Mouse (Mus musculus): Measurements from ENCODE around the gene Ncoa1.
"Not testable (repeated sequence)": the region's sequence is repeated elsewhere in the genome, so short reads cannot be mapped to it uniquely, and the experiment has no call there.

The Ncoa1 gene

DNA sequence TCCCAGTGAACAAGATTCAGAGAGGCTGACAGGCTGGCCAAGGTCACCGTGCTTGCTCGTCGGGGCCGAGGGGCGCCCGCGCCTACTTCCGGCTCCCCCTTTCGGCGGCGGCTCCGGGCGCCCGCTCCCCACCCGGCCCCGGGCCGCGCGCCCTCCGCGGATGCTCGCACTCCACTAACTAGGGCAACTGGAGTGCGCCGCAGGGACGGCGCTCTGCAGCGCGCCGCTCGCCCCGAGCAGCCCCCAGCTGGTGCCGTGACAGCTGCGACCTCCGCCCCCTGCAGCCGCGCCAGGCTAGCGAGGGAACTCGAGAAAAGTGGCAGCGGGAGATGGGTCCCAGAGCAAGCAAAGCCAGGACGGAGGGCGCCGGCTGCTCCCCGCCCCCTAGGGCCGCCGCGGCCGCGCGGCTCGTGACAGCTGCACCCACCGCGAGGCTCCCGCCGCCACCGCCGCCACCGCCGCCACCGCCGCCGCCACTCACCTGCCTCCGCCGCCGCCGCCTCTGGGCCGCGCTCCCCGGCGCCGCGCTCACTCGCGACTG is 621 bp downstream of the Ncoa1 start:
- peak; percentile 75 to 76 for DNase-seq (ENCODE audit: low spot score in 2 of 2)

DNA sequence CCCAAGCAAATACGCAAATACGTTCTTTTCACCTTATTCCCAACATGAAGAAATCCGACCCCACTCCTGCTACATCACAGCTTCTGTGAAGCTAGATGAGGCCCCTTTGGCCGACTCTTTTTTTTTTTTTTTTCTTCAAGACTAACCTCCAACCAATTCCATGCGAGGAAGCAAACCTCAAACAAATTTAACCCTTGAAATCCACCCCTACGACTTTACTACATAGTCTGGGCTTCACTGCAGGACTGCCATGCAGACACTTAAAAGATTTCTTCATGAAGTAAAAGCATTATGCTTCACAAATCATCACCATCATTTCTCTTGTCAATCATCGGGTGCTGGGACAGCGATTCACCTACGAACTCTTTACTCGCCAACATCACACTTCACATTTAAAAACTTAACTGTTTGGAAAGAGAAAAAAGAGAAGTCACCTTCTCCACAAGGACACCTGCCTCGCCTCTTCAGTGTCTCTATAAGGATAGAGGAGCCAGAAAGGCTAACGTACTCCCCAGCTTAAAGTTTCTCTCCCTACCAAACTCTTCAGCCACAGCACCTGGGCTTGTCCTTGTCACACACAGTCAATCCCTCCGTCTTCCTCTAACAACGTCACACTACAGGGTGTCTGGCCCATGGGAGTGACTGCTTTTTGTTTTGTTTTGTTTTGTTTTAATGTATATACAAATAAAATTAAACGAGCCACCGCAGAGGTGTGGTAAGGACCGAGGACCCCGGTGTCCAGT is 1.6 kb downstream of the Ncoa1 start:
- DNase-seq (ENCODE audit: low spot score in 2 of 2) = no peak

DNA sequence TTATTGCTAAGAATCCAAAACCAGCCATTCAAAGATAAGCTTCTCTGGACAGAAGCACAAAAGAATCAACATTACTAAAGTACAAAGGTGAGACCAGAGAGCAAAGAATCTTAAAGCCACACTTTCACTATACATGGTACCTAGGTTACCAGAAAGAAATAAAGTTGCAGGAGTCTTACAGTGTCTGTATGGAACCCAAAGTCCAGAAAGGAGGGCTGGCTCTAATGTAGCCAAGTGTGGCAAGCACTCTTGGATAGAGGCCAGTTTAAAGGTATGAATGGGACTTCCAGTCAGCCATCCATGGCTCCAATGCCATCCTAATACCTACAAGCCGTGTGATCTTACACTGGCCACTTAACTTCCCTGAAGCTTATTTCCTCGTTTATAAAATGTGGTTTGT is 7.9 kb downstream of the Ncoa1 start:
- no peak for DNase-seq (ENCODE audit: low spot score in 2 of 2)

DNA sequence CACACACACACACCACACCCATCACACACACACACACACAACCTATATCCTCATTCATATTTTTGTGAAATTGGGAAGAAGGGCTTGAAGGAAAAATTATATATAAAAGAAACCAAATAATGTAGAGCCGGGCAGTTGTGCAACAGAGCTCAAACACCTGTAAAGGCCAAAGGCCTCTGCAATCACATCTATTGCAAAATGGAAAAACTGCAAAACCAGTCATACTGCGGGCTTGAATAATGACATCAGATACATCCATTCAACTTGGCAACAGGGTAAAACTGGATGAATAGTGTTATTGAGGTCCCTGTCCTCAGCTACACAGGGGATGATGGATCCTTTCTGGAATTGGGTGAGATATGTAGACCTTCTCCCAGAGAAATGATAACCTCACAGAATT is 13.3 kb downstream of the Ncoa1 start:
- DNase-seq (ENCODE audit: low spot score in 2 of 2) = no peak

DNA sequence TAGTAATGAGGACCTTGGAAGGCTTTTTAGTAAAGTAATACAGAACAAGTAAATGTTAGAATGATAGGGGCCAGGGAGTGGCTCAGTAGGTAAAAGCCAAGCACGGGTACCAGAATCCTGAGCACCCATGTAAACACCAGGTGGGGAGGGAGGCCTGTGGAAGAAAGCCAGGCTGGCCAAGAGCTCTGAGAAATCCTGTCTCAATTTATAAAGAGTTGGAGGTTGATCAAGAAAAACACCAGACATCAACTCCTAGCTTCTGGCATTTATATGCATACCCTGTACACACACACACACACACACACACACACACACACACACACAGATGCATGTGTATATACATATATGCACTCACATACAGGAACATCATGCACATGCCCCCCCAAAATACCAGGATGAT is 14.6 kb downstream of the Ncoa1 start:
- no peak for DNase-seq (ENCODE audit: low spot score in 2 of 2)

DNA sequence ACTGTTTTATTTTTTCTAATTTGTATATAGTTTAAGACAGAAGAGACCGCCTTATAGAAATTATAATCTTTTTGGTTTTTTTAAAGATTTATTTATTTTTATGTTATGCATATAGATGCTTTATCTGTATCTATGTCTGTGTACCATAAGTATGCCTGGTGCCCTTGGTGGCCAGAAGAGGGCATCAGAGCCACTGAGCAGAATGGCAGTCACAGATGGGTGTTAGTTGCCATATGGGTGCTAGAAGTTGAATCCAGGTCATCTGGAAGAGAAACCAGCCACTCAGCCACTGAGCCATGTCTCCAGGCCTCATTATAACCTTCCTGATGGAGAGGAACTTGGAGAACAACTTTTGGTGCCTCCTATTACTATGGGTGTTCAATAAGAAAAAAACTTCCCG is 16.0 kb downstream of the Ncoa1 start:
- no peak for DNase-seq (ENCODE audit: low spot score in 2 of 2)

DNA sequence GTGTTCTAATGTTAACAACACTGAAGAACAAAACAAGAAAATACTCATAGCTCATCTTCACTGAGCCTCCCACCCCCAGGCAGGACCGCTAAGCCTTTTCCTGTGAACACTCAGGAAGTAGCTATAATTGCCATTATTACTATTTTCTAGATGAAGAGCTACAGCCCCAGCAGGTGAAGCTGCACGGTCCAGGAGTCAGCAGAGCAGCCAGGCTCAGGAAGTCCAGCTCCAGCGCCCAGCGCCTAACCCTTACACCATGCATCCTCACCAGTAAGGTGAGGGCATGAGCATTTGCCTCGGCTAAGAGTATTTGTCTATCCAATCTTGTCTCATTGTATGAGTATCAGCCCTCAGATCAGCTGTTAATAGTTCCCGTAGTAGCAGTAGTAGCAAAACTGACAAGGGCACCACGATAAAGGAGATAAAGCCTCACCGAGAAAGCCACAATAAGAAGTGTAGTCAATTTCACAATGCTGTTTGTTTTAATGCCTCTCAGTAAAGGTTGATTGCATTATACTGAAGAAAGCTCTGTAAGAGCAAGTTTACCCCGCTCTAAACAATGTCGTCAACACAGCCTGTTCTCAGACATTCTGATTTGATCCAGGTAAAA is 21.9 kb downstream of the Ncoa1 start:
- DNase-seq (ENCODE audit: low spot score in 2 of 2) = no peak

DNA sequence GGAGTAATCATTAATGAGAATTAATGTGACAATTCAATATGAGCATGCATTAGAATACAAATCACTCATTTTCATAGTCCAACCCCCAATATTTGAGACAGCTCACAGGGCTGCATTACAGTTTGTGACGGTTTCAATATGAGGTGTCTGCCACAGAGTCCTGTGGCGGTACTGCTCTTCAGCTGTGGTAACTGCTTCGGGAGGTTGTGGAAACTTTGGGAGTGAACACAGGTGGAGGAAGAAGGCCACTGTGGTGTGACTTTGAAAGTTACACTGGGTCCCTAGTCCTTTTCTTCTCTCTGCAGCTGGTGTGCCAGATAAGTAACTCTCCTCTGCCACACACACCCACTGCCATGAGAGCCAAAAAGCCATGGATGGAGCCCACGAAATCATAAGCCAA is 22.7 kb downstream of the Ncoa1 start:
- DNase-seq (ENCODE audit: low spot score in 2 of 2) = peak; percentile 46 to 49

DNA sequence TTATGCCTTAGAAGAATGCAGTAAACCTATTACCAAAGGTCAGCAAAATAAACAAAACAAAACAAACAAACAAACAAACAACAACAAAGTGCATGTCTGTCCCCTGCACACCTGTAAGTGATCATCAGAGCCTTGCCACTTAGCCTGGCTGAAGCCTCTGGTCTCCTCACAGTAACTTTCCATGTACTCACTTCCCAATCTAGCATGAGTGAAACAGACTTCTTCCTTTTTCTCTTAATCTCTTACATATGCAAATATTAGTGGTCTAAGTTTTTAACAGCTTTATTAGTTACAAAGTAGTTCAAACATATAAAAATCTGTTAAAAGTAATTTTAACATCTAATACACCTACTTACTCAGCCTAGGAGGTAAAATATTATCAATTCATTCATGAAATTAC is 24.7 kb downstream of the Ncoa1 start:
- DNase-seq (ENCODE audit: low spot score in 2 of 2) = no peak

DNA sequence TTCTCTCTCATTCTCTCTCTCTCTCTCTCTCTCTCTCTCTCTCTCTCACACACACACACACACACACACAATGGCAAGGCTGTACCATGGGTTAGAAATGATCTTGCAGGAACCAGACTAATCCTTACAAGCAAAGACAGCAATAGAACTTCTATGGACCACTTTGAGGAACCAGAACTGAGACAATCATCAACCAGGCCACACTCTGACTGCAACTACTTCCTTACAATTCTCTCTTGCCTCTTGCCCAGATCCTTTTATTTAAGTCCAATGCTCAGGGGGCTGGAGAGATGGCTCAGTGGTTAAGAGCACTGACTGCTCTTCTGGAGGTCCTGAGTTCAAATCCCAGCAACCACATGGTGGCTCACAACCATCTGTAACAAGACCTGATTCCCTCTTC is 26.5 kb downstream of the Ncoa1 start:
- DNase-seq (ENCODE audit: low spot score in 2 of 2) = not testable (repeated sequence)

DNA sequence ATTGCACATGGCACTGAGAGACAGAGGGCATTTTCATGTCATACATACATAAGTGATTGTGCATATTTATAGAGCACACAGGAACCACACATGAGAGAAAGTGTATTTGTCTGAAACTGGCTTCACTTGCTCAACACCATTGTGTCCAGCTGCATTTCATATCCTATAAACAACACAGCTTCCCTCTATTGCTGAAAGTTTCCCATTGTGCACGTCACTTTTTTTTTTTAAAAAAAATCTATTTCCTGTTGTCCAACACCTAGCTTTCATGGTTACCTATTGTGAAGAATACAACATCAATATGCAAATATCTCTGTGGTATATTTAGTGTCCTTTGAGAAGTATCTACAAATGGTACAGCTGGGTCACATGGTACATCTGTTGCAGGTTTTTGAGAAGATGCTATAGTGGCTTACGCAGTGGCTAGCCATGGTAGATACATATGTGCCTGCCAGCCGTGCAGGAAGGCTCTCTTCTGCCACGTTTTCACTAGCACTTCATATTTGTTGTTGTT is 28.8 kb downstream of the Ncoa1 start:
- no peak for DNase-seq (ENCODE audit: low spot score in 2 of 2)

DNA sequence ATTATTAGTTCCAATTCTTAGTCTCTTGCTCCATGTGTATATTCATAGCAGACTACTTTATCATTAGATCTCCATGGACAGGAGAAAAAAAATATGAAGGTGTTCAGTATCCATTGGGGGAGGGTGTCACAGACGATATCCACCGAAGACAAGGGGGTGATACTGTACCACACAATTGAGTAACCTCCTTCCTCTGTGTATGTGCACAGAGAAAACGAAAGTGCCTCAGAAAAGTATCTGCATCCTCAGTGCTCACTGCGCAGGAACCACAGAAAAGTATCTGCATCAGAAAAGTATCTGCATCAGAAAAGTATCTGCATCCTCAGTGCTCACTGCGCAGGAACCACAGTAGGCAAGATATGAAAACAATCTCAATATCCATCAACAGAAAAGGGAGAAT is 32.0 kb downstream of the Ncoa1 start:
- DNase-seq (ENCODE audit: low spot score in 2 of 2) = no peak

DNA sequence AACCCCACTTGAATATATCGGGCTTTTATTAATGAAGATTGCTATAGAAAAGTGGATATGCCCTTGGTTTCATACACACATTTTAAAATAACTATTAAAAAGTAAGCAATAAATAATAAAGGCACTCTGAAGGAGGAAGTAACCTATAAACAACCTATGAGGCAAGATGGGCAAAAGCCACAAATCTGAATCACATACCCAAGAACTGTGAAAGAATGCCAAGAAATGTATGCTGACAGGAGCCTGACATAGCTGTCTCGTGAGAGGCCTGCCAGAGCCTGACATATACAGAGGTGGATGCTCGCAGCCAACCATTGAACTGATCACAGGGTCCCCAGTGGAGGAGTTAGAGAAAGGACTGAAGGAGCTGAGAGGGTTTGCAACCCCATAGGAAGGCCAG is 35.5 kb downstream of the Ncoa1 start:
- no peak for DNase-seq (ENCODE audit: low spot score in 2 of 2)

DNA sequence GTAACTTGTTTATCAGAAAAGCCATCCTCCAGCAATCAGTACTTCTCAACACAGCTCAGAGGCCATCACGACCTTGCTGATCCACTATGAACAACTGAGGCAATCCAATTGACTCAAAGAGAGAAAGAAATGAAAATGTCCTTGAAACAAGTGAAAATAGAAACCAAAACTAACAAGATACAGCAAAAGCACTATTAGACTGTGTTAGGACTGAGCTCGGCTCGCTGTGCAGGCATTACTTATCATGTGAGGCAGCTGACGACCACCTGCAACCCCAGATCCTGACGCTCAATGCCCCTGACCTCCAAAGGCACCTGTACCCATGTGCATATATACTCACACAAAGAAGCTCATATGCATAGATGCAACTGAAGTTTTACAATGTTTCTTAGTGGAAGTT is 40.8 kb downstream of the Ncoa1 start:
- DNase-seq (ENCODE audit: low spot score in 2 of 2) = peak in 1 of 2 experiments; percentile 15

DNA sequence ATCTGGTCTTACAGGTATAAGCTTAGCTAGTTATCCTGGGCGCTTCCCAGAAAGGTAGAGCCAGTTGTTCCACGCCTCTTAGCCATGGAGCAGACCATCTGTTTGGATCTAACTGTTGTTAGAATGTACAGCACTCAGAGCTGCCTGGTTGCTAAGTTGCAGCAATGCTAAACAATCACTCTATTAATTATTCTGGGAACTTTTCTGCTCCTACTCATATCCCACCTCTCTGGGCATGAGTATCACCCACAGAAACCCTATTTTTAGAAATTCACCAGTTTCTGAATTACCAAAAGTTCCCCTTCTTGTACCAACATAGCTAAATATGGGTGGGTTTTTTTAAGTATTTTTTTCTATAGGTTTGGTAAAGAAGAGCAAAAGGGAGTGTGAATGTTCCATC is 43.4 kb downstream of the Ncoa1 start:
- DNase-seq (ENCODE audit: low spot score in 2 of 2) = no peak

DNA sequence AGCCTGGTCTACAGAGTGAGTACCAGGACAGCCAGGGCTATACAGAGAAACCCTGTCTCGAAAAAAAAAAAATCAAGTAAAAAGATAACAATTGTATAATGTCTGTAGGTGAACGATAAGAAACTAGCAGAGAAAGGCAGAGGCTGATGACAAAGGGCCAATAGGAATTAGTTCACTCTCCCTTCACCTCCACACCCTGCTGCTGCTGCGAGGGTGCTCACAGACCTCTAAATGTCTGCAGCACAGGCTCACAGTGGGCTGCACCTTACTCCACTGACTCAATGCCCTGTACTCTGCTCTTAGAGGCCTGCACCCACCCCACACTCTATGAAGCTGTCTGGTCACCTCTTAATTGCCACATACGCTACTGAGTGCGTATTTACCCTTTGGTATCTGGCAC is 45.0 kb downstream of the Ncoa1 start:
- DNase-seq (ENCODE audit: low spot score in 2 of 2) = no peak

DNA sequence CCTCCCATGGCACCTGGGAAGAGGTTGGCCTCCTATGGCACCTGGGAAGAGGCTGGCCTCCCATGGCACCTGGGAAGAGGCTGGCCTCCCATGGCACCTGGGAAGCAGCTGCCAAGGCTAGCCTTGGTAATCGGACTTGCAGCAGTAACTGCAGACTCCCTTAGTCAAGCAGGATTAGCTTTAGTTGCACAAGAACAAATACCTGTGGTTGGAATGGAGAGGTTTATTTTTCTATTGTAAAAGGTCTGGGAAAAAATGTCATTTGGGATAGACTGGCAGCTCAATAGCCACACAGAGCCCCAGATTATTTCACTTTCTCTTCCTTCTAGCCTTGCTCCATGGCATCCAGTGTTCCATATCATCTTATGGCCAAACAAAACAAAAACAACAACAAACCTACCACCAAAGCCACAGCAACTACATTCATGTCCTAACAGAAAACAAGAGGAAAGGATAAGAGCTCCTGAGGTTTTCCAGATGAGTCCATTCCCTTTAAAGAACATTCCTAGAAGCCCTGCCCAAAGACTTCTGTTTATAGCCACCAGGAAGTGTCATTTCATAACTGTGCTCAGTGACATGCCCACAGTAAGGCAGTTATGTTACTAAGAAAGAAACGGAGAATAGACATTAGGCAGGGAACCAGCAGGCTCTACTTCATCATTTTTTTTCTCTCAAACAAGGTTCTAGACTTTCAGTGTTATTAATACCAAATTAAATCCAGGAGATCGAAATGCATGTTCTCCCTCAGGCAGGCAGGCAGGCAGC is 46.7 kb downstream of the Ncoa1 start:
- no peak for DNase-seq (ENCODE audit: low spot score in 2 of 2)

DNA sequence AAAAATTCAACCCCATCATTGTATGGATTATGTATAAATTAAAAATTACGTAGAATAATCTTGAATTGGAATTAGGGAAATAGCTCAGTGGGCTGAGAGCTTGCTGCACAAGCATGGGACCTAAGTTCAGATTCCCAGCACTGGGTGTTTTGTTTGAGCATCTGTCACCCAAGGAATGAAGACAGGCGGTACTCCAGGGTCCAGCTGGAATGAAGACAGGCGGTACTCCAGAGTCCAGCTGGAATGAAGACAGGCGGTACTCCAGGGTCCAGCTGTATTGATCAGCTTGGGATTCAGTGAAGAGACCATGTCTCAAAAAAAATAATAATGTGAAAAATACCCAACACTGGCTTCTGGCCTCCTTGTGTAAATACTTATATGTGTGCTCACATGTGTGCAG is 58.2 kb downstream of the Ncoa1 start:
- DNase-seq (ENCODE audit: low spot score in 2 of 2) = no peak

DNA sequence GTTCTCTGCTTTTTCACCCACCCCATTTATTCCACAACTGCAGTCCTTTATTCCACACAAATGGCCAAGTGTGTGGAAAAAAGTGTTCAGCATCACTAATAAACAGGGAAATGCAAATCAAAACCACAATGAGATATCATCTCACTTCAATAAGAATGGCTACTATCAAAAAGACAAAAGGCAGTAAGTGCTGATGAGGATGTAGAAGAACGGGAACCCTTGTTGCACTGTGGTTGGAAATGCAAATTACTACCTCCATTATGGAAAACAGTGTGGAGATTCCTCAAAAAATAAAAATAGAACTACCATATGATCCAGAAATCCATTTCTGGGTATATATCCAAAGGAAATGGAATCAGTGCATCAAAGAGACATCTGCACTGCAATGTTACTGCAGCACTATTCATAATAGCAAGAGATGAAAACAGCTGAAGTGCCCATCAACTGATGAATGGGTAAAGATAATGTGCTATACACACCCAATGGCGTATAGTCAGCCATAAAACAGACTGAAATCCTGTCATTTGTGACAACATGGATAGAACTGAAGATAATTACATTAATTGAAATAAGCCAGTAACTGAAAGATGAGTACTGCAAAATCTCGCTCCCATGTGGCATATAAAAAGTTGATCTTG is 59.2 kb downstream of the Ncoa1 start:
- DNase-seq (ENCODE audit: low spot score in 2 of 2) = no peak

DNA sequence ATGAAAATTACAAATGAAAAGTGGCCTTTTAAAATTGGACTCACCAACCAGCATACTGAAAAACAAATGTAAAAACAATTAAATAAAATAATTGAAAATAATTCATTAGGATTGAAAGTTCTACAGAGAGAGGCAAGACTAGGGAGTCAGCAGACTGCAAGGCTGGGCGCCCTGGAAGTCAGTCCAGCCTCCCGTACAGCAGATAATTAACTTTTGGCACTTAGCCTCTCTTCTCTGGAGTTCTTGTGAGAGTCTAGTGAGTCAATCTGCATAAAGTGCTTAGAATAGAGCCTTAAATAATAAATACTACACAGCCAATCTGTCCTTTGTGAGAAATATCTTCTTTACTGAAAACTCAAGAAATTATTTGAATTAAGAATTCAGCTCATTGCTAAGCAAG is 69.9 kb downstream of the Ncoa1 start:
- DNase-seq (ENCODE audit: low spot score in 2 of 2) = no peak

DNA sequence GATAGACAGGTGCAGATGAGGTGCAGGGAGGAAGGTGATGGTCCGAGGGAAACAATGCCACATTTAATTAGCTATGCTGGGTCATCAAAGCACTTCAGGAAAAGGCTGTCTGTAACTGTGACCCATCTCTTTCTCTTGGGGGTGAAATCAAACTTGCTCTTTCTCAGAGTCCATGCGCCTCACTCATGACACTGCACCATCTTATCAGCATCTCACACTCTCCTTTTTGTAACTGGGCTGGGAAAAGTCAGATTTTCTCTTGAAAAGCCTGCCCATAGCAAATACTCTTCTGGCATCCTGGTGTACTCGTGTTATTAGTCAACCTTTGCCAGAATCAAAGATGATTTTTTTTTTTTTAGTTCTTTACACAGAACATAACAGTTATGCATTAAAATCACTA is 70.8 kb downstream of the Ncoa1 start:
- no peak for DNase-seq (ENCODE audit: low spot score in 2 of 2)

DNA sequence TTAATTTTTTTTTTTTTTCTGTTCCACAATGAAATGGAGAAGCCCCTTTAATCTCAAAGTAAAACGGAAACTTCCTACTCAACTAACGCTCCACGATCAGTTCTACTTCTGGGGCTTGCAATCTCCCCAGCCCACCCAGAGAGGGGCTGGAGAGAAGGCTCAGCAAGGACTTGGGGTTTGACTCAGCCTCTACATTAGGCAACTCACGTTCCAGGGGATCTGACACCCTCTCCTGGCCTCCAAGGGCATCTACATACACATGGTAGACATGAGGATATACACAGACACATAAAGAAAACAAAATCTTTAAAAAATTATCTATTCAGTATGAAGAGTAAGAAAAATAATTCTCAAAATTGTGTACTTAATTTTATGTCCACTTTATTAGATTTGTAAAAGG is 73.8 kb downstream of the Ncoa1 start:
- DNase-seq (ENCODE audit: low spot score in 2 of 2) = no peak
